Mouse (Mus musculus) bone marrow, adult 2 months (tissue): ENCODE measurements around the gene Rgs6. TPM values are rescaled to one million over a fixed set of nuclear protein-coding genes. Genes with fewer than 3 reads are reported as not detected.

Experiments used
- H3K27ac ChIP-seq: fragments of 200-500 bp; 2 replicates; pipeline ENCODE4 v1.5.1; 2012; ENCODE audit warnings: low read depth, mild to moderate bottlenecking, control low read depth, inconsistent platforms, low read length; ENCODE audit not compliant: control insufficient read depth, poor library complexity, insufficient read depth
- H3K4me1 ChIP-seq: fragments of 200-500 bp; 2 replicates; pipeline ENCODE4 v1.6.1; 2011; ENCODE audit warnings: low read length; ENCODE audit not compliant: control insufficient read depth, insufficient read depth
- H3K4me3 ChIP-seq: fragments of 200-500 bp; replicated peaks from 2 replicates; pipeline ENCODE3; 2011; ENCODE audit warnings: mild to moderate bottlenecking, low read depth, low read length, control low read depth; ENCODE audit not compliant: control insufficient read depth
- CTCF ChIP-seq: fragments of 200-500 bp; IDR thresholded peaks from 2 replicates; pipeline ENCODE4 v1.5.1; 2011; ENCODE audit warnings: low read length, control low read depth; ENCODE audit not compliant: control insufficient read depth, insufficient read depth
- POLR2A ChIP-seq: fragments of 200-500 bp; IDR thresholded peaks from 2 replicates; pipeline ENCODE4 v1.6.1; 2011; ENCODE audit warnings: low read depth, mild to moderate bottlenecking, control low read depth, low read length, borderline replicate concordance; ENCODE audit not compliant: control insufficient read depth
- WGBS: fragments of 180-500 bp; shearing (Covaris S2); methylation state at CpG from one replicate; pipeline ENCODE4 v1.1.7; 2018; 5-methylcytosine and 5-hydroxymethylcytosine counted together
- polyA plus RNA-seq: library from polyadenylated mRNA; stranded (reverse); fragments of >200 nt; gene quantifications from 2 replicates; pipeline ENCODE4 v1.2.4, GENCODE M21; 2011; ENCODE audit warnings: low replicate concordance; ENCODE audit not compliant: missing spikeins, insufficient read depth, insufficient read length

The Rgs6 gene
- polyA plus RNA-seq, 1 experiment, result 1.6 TPM

GRCm38 (mm10) chr12:82935121-82935762, 347.1 kb downstream of the Rgs6 start:
- WGBS, result 77% methylated on average over 6 of the region's 6 CpGs
- Histone ChIP-seq H3K4me3 (no peak overlapping the region), H3K27ac (no peak overlapping the region), H3K4me1 (no peaks in the 10 kb centered on the region)
- TF ChIP-seq CTCF (no peak), POLR2A (no peak)

- no peak for TF ChIP-seq CTCF
- TF ChIP-seq POLR2A, result no peak
- Histone ChIP-seq H3K4me3 (no peak overlapping the region), H3K27ac (no peak overlapping the region), H3K4me1 (no peaks in the 10 kb centered on the region)
- WGBS, result 90% methylated on average over 1 of the region's 1 CpGs
Observed at GRCm38 (mm10) chr12:82935767-82936166, 347.7 kb downstream of the Rgs6 start.

- Histone ChIP-seq H3K4me1 (no peaks in the 10 kb centered on the region), H3K27ac (no peak overlapping the region), H3K4me3 (no peak overlapping the region)
- TF ChIP-seq CTCF (no peak), POLR2A (no peak)
- 73% methylated on average over 4 of the region's 4 CpGs for WGBS
Observed at GRCm38 (mm10) chr12:82940461-82940860, 352.4 kb downstream of the Rgs6 start.

GRCm38 (mm10) chr12:82946507-82946906, 358.4 kb downstream of the Rgs6 start:
- WGBS, result 17% methylated on average over 5 of the region's 5 CpGs
- H3K4me1 ChIP-seq, result no peaks in the 10 kb centered on the region; the same call in 1 of the 2 replicates
- H3K4me3 ChIP-seq, result no peak overlapping the region
- no peak overlapping the region for H3K27ac ChIP-seq
- TF ChIP-seq CTCF (no peak), POLR2A (no peak)

- WGBS, result 69% methylated on average over 9 of the region's 9 CpGs
- no peak overlapping the region for H3K4me3 ChIP-seq
- H3K27ac ChIP-seq, result no peak overlapping the region
- H3K4me1 ChIP-seq, result no peaks in the 10 kb centered on the region
- TF ChIP-seq POLR2A (no peak), CTCF (no peak)
Observed at GRCm38 (mm10) chr12:82961111-82961510, 373.0 kb downstream of the Rgs6 start.

GRCm38 (mm10) chr12:82961852-82962251, 373.8 kb downstream of the Rgs6 start:
- Histone ChIP-seq H3K27ac (no peak overlapping the region), H3K4me3 (no peak overlapping the region), H3K4me1 (no peaks in the 10 kb centered on the region)
- TF ChIP-seq CTCF (no peak), POLR2A (no peak)
- 83% methylated on average over 4 of the region's 4 CpGs for WGBS

- H3K27ac ChIP-seq, result no peak overlapping the region; the same call in 1 of the 2 replicates
- H3K4me3 ChIP-seq, result no peak overlapping the region
- TF ChIP-seq CTCF, result no peak
- no peak for TF ChIP-seq POLR2A
- whole genome bisulfite sequencing, result 78% methylated on average over 4 of the region's 4 CpGs
- no peaks in the 10 kb centered on the region; the same call in 1 of the 2 replicates for H3K4me1 ChIP-seq
Observed at GRCm38 (mm10) chr12:82970521-82971105, 382.5 kb downstream of the Rgs6 start.

GRCm38 (mm10) chr12:82971176-82971575, 383.1 kb downstream of the Rgs6 start:
- WGBS, result 70% methylated on average over 1 of the region's 1 CpGs

GRCm38 (mm10) chr12:82972661-82973060, 384.6 kb downstream of the Rgs6 start:
- TF ChIP-seq CTCF, result no peak
- TF ChIP-seq POLR2A, result no peak
- H3K27ac ChIP-seq, result no peak overlapping the region

More at GRCm38 (mm10) chr12:82971176-82971575, 383.1 kb downstream of the Rgs6 start:
- no peaks in the 10 kb centered on the region; the same call in 1 of the 2 replicates for H3K4me1 ChIP-seq
- no peak for TF ChIP-seq CTCF
- TF ChIP-seq POLR2A, result no peak
- no peak overlapping the region for H3K27ac ChIP-seq
- H3K4me3 ChIP-seq, result no peak overlapping the region

More at GRCm38 (mm10) chr12:82972661-82973060, 384.6 kb downstream of the Rgs6 start:
- Histone ChIP-seq H3K4me3 (no peak overlapping the region), H3K4me1 (no peaks in the 10 kb centered on the region; the same call in 1 of the 2 replicates)
